Mouse (Mus musculus) frontal cortex, adult 2 months (tissue): Measurements from ENCODE around the gene Enox1. TPM values are rescaled to one million over a fixed set of nuclear protein-coding genes. Genes with fewer than 3 reads are reported as not detected.

Source experiments
- DNase-seq, 2 experiments: peaks; one replicate each; pipeline ENCODE4 v3.0.0; 2022; ENCODE audit warnings: low spot score in 1 of 2; ENCODE audit errors: extremely low spot score in 1 of 2
- polyA plus RNA-seq: library from polyadenylated mRNA; depleted of rRNA; stranded (reverse); fragments of >200 nt; gene quantifications from 2 replicates; pipeline ENCODE4 v1.2.3, GENCODE M21; 2012

Gene Enox1
- polyA plus RNA-seq, 1 experiment: 23.8 TPM

- DNase-seq: peak in 1 of 2 experiments; percentile 46
Observed at GRCm38 (mm10) chr14:77647017-77647416, 490.5 kb downstream of the Enox1 start.

- no peak for DNase-seq
Observed at GRCm38 (mm10) chr14:77648305-77648704, 491.7 kb downstream of the Enox1 start.

DNA sequence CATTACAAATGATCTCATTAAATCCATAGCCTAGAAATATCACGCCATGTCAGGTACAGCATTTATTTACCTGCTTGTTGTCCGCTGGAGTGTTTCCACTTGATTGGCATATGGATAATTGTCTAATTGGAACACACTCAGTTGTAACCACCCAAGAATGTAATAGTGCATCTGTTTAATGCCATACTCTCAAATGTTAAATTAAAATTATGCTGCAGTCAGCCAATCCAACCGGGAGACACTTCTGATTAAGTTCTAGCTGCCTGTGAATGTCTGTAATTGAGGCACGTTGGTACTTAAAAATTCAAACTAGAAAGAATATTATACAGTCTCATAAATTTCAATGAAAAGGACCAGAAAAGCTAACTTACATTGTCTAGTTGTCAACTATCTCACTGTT is 502.2 kb downstream of the Enox1 start:
- DNase-seq: no peak

GRCm38 (mm10) chr14:77662273-77662672 is 505.7 kb downstream of the Enox1 start:
- DNase-seq: no peak

GRCm38 (mm10) chr14:77662994-77663393 is 506.4 kb downstream of the Enox1 start:
- DNase-seq: no peak

- DNase-seq: no peak
Observed at GRCm38 (mm10) chr14:77668096-77668495, 511.5 kb downstream of the Enox1 start.

DNA sequence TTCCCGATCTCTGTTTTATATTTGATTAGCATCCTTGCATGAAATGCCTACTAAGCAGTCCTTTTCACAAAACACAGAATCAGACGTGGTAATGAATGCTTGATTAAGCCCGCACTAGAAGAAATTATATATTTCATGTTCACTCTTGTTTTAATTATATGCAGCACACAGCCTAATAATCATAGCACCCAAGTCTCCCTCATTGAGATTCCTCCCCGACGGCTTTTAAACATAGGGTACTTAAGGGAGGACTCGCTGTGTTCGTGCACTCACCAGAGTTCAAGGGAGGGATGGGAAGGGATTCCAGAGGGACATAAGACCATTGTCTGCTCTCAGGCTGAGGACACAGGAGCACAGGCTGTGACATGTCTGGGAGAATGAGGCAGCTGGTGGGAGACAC is 512.9 kb downstream of the Enox1 start:
- no peak for DNase-seq

DNA sequence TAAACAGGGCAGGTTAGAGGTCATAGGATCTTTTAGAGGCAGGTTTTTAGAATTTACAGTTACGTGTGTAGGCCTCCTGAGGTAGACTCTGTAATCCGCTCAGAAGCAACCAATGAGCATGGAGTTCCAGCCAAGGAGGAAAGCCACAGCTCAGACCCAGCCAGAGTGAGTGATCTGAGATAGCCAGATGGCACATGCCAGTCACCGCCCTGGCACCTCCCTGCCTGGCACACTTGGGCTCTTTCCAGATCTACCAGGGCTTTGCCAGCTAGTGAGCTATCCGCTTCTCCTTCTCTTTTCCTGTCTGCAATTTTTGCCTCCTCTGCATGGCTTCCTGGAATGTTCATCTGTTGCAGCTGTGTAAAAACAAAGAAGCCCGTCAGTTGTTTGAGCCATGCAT is 514.4 kb downstream of the Enox1 start:
- DNase-seq: peak in 1 of 2 experiments; percentile 50

DNA sequence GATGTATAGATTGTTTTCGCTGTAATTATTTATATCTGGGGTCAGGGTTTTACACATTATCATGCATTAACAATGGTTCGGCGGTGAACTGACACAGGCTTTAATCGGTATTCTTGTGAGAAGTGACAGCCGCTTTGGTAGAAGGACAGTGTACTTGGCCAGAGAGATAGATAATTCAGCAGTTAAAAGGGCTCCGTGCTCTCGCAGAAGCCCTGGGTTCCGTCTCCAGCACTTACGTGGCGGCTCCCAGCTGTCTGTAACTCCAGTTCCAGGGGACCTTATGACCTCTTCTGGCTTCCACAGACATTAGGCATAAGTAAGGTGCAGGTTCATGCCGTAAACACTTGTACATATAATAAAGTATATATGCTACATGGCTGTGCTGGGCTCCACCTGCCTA is 515.4 kb downstream of the Enox1 start:
- no peak for DNase-seq

DNA sequence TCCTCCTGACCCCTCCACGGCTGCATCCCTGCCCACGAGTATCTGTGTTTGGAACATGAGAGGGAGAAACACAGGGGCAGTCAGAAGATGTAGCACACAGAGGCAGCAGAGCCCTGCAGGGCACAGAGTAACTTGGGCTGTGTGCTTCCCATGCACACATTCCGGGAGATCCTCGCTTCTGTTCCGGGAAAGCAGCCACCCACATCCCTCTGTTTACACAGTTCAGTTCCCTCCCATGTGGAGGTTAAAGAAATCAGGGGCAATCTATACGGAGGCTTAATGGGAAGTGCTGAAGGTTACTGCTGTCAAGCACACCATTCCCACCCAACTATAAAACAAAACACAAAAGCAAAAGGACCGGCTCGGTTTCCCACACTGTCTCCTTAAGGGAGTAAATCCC is 516.6 kb downstream of the Enox1 start:
- DNase-seq: no peak

GRCm38 (mm10) chr14:77677951-77678350 is 521.4 kb downstream of the Enox1 start:
- no peak for DNase-seq

- DNase-seq: no peak
Observed at GRCm38 (mm10) chr14:77679877-77680276, 523.3 kb downstream of the Enox1 start.

DNA sequence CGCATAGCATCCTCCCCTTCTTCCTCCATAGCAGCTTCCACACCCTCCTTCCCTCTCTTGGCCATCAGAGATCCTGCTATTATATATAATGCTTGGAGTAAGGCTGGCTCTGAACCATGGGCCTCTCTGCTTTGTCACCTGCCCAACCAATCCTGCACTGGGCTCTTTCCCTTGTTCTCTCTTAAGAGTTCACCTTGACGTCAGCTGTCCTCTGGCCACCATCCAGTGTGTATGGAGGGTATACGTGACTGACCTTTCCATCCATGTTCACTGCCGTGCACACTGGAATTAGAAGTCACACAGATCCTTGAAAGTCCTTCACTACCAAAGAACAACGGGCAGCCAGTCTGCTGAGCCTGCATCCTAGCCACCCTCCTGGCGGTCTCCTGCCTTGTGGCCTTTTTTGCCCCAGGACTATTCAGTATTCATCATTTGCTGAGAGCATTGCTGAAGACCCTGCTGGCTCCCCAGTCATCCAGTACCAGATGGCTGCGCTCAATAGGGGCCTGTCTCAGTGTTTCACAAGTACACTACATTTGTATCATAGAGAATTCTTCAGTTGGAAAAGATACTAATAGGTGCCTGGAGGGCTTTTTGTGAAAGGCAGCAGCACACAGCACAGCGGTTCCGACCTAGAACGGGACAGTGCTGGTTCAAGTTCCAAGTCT is 526.5 kb downstream of the Enox1 start:
- DNase-seq: no peak

GRCm38 (mm10) chr14:77689816-77690215 is 533.3 kb downstream of the Enox1 start:
- DNase-seq: no peak

GRCm38 (mm10) chr14:77705006-77705405 is 548.4 kb downstream of the Enox1 start:
- no peak for DNase-seq

- no peak for DNase-seq
Observed at GRCm38 (mm10) chr14:77706511-77707246, 550.1 kb downstream of the Enox1 start.

DNA sequence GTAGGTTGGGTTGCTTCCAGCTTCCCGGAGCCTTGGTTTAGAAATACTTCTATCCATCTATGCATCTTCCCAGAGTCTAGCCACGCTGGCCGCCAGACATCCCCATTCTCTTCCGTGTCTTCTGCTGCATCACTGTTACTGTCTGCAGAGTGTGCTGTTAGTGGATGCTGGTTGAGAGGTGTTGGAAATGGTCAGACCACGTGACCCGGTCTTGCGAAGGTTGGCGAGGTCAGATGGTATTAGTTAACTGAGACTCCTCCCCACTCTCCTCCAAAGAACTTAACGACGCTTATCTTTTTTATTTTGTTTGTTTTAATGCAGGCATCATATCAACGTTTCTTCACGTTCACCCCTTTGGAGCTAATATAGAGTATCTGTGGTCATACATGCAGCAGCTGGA is 550.7 kb downstream of the Enox1 start:
- peak in 1 of 2 experiments; percentile 27 for DNase-seq

DNA sequence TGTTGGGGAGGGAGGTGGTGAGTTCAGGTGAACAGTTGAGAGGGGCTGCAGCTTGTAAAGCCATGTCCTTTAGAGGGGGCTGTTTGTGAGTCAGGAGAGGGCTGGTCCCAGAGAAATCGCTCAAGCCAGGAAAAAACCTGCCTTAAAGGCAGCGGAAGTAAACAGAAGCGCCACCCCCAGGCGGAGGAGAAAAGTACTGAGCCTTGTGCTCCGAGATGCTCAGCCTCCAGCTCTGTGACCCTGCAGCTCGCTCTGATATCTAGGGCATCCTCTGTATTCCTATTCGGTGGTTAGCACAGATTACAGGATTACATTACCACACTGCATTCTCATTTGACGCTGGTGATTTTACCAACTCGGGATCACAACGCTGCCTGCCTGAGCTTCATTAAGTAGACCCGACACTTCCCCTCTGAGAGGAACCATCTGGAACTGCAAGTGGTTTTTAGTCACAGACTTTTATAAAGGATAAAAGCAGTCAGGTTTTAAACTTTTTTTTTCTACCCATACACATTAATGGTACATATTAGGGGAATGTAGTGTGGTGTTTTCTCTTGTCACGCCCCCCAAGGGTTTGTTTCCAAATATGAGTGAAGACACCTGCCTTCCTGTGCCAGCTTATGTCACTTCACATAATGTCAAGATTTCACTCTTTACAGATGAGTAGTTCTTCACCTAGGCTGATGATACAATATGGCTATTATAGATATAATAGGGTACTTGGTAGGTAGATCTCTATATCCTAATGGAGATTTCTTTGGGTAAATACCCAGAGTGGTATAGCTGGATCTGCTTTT is 552.0 kb downstream of the Enox1 start:
- no peak for DNase-seq

GRCm38 (mm10) chr14:77714931-77715535 is 558.5 kb downstream of the Enox1 start:
- no peak for DNase-seq

DNA sequence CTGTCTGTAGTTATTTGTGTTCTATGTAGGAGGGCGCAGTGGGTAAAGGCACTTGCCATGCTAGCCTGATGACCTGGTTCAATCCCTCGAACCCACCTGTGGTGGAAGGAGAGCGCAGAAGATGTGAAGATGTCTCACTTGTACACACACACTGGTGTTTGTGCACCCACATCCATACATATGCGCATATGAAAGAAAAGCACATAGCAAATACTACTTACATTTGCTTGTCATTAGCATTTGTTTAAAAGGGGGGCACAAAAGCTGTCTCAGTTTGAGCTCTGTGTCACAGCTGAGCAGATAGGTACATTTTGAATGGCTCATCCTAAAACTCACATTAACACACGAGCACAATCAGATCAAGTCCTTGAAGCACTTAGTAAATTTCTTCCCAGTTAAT is 560.4 kb downstream of the Enox1 start:
- no peak for DNase-seq

GRCm38 (mm10) chr14:77718814-77719213 is 562.3 kb downstream of the Enox1 start:
- DNase-seq: no peak
